Mouse (Mus musculus): ENCODE measurements around the gene Gbx2. TPM values are rescaled to one million over a fixed set of nuclear protein-coding genes. Genes with fewer than 3 reads are reported as not detected.

Gbx2 gene
- polyA plus RNA-seq, 1 experiment from 2014 or later = 0.39 TPM

- H3K4me1 ChIP-seq (ENCODE audit: control insufficient read depth, insufficient read depth, low read length) = peaks cover 40% of the 10 kb centered on the region
- WGBS (ENCODE audit: insufficient replicate concordance) = 12% methylated on average over 9 of the region's 9 CpGs
- H3K9me3 ChIP-seq (replicated peaks; ENCODE audit: control insufficient read depth, low read length) = no peaks in the 10 kb centered on the region
- no peak overlapping the region for H3K27ac ChIP-seq (ENCODE audit: low read depth, low read length)
- H3K4me3 ChIP-seq (ENCODE audit: low read depth, low read length) = peak overlapping the region; percentile 35
- H3K4me2 ChIP-seq = peak overlapping the region; percentile 64
- ATAC-seq (replicated peaks; ENCODE audit: insufficient number of reproducible peaks, low FRiP score, low TSS enrichment) = no peak
- H3K36me3 ChIP-seq (ENCODE audit: control insufficient read depth, insufficient read depth, low read length) = no peaks in the 10 kb centered on the region
- H3K27me3 ChIP-seq (ENCODE audit: control insufficient read depth, insufficient read depth, low read length) = peaks cover 100% of the 10 kb centered on the region
- no peak overlapping the region for H3K9ac ChIP-seq (ENCODE audit: low read depth, low read length)
These were observed 4.4 kb downstream of the Gbx2 start for GRCm38 (mm10) chr1:89926583-89927060.

GRCm38 (mm10) chr1:89925501-89926190, 5.3 kb downstream of the Gbx2 start:
- H3K9me3 ChIP-seq (replicated peaks; ENCODE audit: control insufficient read depth, low read length) = no peaks in the 10 kb centered on the region
- H3K4me3 ChIP-seq (ENCODE audit: low read depth, low read length) = no peak overlapping the region
- ATAC-seq (replicated peaks; ENCODE audit: insufficient number of reproducible peaks, low FRiP score, low TSS enrichment) = no peak
- no peak overlapping the region for H3K9ac ChIP-seq (ENCODE audit: low read depth, low read length)
- H3K4me2 ChIP-seq = no peak overlapping the region
- H3K36me3 ChIP-seq (ENCODE audit: control insufficient read depth, insufficient read depth, low read length) = no peaks in the 10 kb centered on the region
- H3K4me1 ChIP-seq (ENCODE audit: control insufficient read depth, insufficient read depth, low read length) = peaks cover 30% of the 10 kb centered on the region
- H3K27ac ChIP-seq (ENCODE audit: low read depth, low read length) = no peak overlapping the region
- 25% methylated on average over 12 of the region's 12 CpGs for WGBS (ENCODE audit: insufficient replicate concordance)
- peaks cover 100% of the 10 kb centered on the region for H3K27me3 ChIP-seq (ENCODE audit: control insufficient read depth, insufficient read depth, low read length)

GRCm38 (mm10) chr1:89923642-89924020, 7.3 kb downstream of the Gbx2 start:
- Histone ChIP-seq H3K27ac (ENCODE audit: low read depth, low read length) (no peak overlapping the region), H3K4me2 (peak overlapping the region; percentile 63), H3K4me1 (ENCODE audit: control insufficient read depth, insufficient read depth, low read length) (peaks cover 21% of the 10 kb centered on the region), H3K27me3 (ENCODE audit: control insufficient read depth, insufficient read depth, low read length) (peaks cover 100% of the 10 kb centered on the region), H3K9me3 (replicated peaks; ENCODE audit: control insufficient read depth, low read length) (0 out of 2 replicates have a peak, but pooled peaks cover 3% of the 10 kb centered on the region), H3K9ac (ENCODE audit: low read depth, low read length) (no peak overlapping the region), H3K4me3 (ENCODE audit: low read depth, low read length) (peak overlapping the region; percentile 37), H3K36me3 (ENCODE audit: control insufficient read depth, insufficient read depth, low read length) (no peaks in the 10 kb centered on the region)
- no peak for ATAC-seq (replicated peaks; ENCODE audit: insufficient number of reproducible peaks, low FRiP score, low TSS enrichment)
- WGBS (ENCODE audit: insufficient replicate concordance) = 11% methylated on average over 14 of the region's 14 CpGs

GRCm38 (mm10) chr1:89922883-89923641, 7.9 kb downstream of the Gbx2 start:
- Histone ChIP-seq H3K4me2 (peak overlapping the region; percentile 63), H3K9me3 (replicated peaks; ENCODE audit: control insufficient read depth, low read length) (0 out of 2 replicates have a peak, but pooled peaks cover 3% of the 10 kb centered on the region), H3K4me1 (ENCODE audit: control insufficient read depth, insufficient read depth, low read length) (peaks cover 21% of the 10 kb centered on the region), H3K27ac (ENCODE audit: low read depth, low read length) (no peak overlapping the region), H3K4me3 (ENCODE audit: low read depth, low read length) (peak overlapping the region; percentile 37), H3K9ac (ENCODE audit: low read depth, low read length) (no peak overlapping the region), H3K36me3 (ENCODE audit: control insufficient read depth, insufficient read depth, low read length) (no peaks in the 10 kb centered on the region), H3K27me3 (ENCODE audit: control insufficient read depth, insufficient read depth, low read length) (peaks cover 99% of the 10 kb centered on the region)
- ATAC-seq (replicated peaks; ENCODE audit: insufficient number of reproducible peaks, low FRiP score, low TSS enrichment) = no peak
- WGBS (ENCODE audit: insufficient replicate concordance) = under 1% methylated on average over 40 of the region's 41 CpGs

- no peak overlapping the region for H3K9ac ChIP-seq (ENCODE audit: low read depth, low read length)
- no peak overlapping the region for H3K27ac ChIP-seq (ENCODE audit: low read depth, low read length)
These were observed 8.7 kb downstream of the Gbx2 start for GRCm38 (mm10) chr1:89922282-89922681.

GRCm38 (mm10) chr1:89921806-89922205, 9.2 kb downstream of the Gbx2 start:
- peaks cover 14% of the 10 kb centered on the region for H3K4me1 ChIP-seq (ENCODE audit: control insufficient read depth, insufficient read depth, low read length)
- H3K36me3 ChIP-seq (ENCODE audit: control insufficient read depth, insufficient read depth, low read length) = no peaks in the 10 kb centered on the region
- H3K4me3 ChIP-seq (ENCODE audit: low read depth, low read length) = no peak overlapping the region
- WGBS (ENCODE audit: insufficient replicate concordance) = 4% methylated on average over 10 of the region's 10 CpGs
- H3K4me2 ChIP-seq = peak overlapping the region; percentile 63; the same call in 1 of the 2 replicates
- ATAC-seq (replicated peaks; ENCODE audit: insufficient number of reproducible peaks, low FRiP score, low TSS enrichment) = no peak
- 0 out of 2 replicates have a peak, but pooled peaks cover 3% of the 10 kb centered on the region for H3K9me3 ChIP-seq (replicated peaks; ENCODE audit: control insufficient read depth, low read length)
- no peak overlapping the region for H3K9ac ChIP-seq (ENCODE audit: low read depth, low read length)
- no peak overlapping the region for H3K27ac ChIP-seq (ENCODE audit: low read depth, low read length)
- peaks cover 98% of the 10 kb centered on the region for H3K27me3 ChIP-seq (ENCODE audit: control insufficient read depth, insufficient read depth, low read length)

More at GRCm38 (mm10) chr1:89922282-89922681, 8.7 kb downstream of the Gbx2 start:
- Histone ChIP-seq H3K9me3 (replicated peaks; ENCODE audit: control insufficient read depth, low read length) (0 out of 2 replicates have a peak, but pooled peaks cover 3% of the 10 kb centered on the region), H3K4me1 (ENCODE audit: control insufficient read depth, insufficient read depth, low read length) (peaks cover 18% of the 10 kb centered on the region), H3K4me2 (peak overlapping the region; percentile 63), H3K4me3 (ENCODE audit: low read depth, low read length) (peak overlapping the region; percentile 37; the same call in 1 of the 2 replicates), H3K36me3 (ENCODE audit: control insufficient read depth, insufficient read depth, low read length) (no peaks in the 10 kb centered on the region), H3K27me3 (ENCODE audit: control insufficient read depth, insufficient read depth, low read length) (peaks cover 99% of the 10 kb centered on the region)
- no peak for ATAC-seq (replicated peaks; ENCODE audit: insufficient number of reproducible peaks, low FRiP score, low TSS enrichment)
- 2% methylated on average over 7 of the region's 7 CpGs for WGBS (ENCODE audit: insufficient replicate concordance)

- Histone ChIP-seq H3K4me2 (no peak overlapping the region), H3K9ac (ENCODE audit: low read depth, low read length) (no peak overlapping the region), H3K4me1 (ENCODE audit: control insufficient read depth, insufficient read depth, low read length) (peaks cover 13% of the 10 kb centered on the region), H3K27me3 (ENCODE audit: control insufficient read depth, insufficient read depth, low read length) (peaks cover 73% of the 10 kb centered on the region), H3K27ac (ENCODE audit: low read depth, low read length) (no peak overlapping the region), H3K9me3 (replicated peaks; ENCODE audit: control insufficient read depth, low read length) (0 out of 2 replicates have a peak, but pooled peaks cover 3% of the 10 kb centered on the region), H3K4me3 (ENCODE audit: low read depth, low read length) (no peak overlapping the region), H3K36me3 (ENCODE audit: control insufficient read depth, insufficient read depth, low read length) (no peaks in the 10 kb centered on the region)
- ATAC-seq (replicated peaks; ENCODE audit: insufficient number of reproducible peaks, low FRiP score, low TSS enrichment) = no peak
- 63% methylated on average over 6 of the region's 6 CpGs for WGBS (ENCODE audit: insufficient replicate concordance)
These were observed 11.8 kb downstream of the Gbx2 start for GRCm38 (mm10) chr1:89919206-89919605.

GRCm38 (mm10) chr1:89918111-89918510, 12.9 kb downstream of the Gbx2 start:
- H3K9me3 ChIP-seq (replicated peaks; ENCODE audit: control insufficient read depth, low read length) = 0 out of 2 replicates have a peak, but pooled peaks cover 3% of the 10 kb centered on the region
- no peak overlapping the region for H3K4me2 ChIP-seq
- WGBS (ENCODE audit: insufficient replicate concordance) = 23% methylated on average over 18 of the region's 18 CpGs
- no peak for ATAC-seq (replicated peaks; ENCODE audit: insufficient number of reproducible peaks, low FRiP score, low TSS enrichment)
- no peak overlapping the region for H3K9ac ChIP-seq (ENCODE audit: low read depth, low read length)
- H3K27me3 ChIP-seq (ENCODE audit: control insufficient read depth, insufficient read depth, low read length) = peaks cover 62% of the 10 kb centered on the region
- H3K4me1 ChIP-seq (ENCODE audit: control insufficient read depth, insufficient read depth, low read length) = peaks cover 7% of the 10 kb centered on the region
- H3K4me3 ChIP-seq (ENCODE audit: low read depth, low read length) = no peak overlapping the region
- no peak overlapping the region for H3K27ac ChIP-seq (ENCODE audit: low read depth, low read length)
- no peaks in the 10 kb centered on the region for H3K36me3 ChIP-seq (ENCODE audit: control insufficient read depth, insufficient read depth, low read length)
